Mouse (Mus musculus) CH12.LX (cell line): Measurements from ENCODE around the gene Il9.

ENCODE experiments used
- CTCF ChIP-seq, 2 experiments: IDR thresholded peaks in 1 of 2; conservative IDR thresholded peaks in 1 of 2; 2 replicates each; pipeline ENCODE4 v1.5.1; 2011 to 2012; ENCODE audit warnings: low read depth in 2 of 2, low read length in 2 of 2, improper control_type of control experiment in 1 of 2, inconsistent platforms in 1 of 2, mild to moderate bottlenecking in 1 of 2, moderate library complexity in 1 of 2
- MAFK ChIP-seq: IDR thresholded peaks from 2 replicates; pipeline ENCODE4 v1.6.1; 2011; ENCODE audit warnings: low read length, improper control_type of control experiment; ENCODE audit not compliant: insufficient replicate concordance
- POLR2A ChIP-seq: IDR thresholded peaks from 2 replicates; pipeline ENCODE4 v1.6.1; 2011; ENCODE audit warnings: low read depth, mild to moderate bottlenecking, improper control_type of control experiment, low read length
- SIN3A ChIP-seq: IDR thresholded peaks from 2 replicates; pipeline ENCODE4 v1.6.1; 2012; ENCODE audit warnings: low read length, improper control_type of control experiment, inconsistent platforms

DNA sequence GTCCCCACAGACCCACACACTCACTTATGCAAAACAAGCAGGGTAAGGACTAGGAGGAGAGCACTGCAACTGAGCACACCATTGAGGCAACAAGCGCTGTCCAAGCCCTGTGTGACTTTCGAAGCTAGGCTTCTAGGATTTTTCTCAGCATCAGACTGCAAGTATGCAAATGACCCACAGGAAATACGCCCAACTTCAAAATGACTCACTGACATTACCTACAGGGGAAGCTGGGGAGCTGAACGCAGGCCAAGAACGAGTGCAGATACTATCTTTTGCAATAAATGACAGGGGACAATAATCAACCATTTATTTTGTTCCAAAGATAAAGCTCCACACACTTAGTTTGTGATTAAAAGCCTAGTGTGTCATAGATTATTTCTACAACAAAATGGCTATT is 6.0 kb upstream of the Il9 start:
- TF ChIP-seq CTCF (conservative IDR thresholded peaks at IDR 0.05 in 1 of 2, IDR thresholded peaks at IDR 0.05 in 1 of 2; ENCODE audit: low read depth in 2 of 2, low read length in 2 of 2) (no peak), MAFK (no peak), POLR2A (no peak), SIN3A (no peak)
